Mouse (Mus musculus) liver, adult 2 months (tissue): ENCODE results near the gene Rnf25.

Experiments
- CTCF ChIP-seq: fragments of 200-500 bp; IDR thresholded peaks from 2 replicates; pipeline ENCODE4 v1.5.1; 2011; ENCODE audit warnings: low read depth, low read length, control low read depth
- POLR2A ChIP-seq: fragments of 200-500 bp; IDR thresholded peaks from 2 replicates; pipeline ENCODE4 v1.6.1; 2011; ENCODE audit warnings: low read length, control low read depth; ENCODE audit not compliant: insufficient read depth; ENCODE audit errors: extremely low read depth

GRCm38 (mm10) chr1:74565834-74566233 lies 35.4 kb downstream of the Rnf25 start:
- no peak for TF ChIP-seq POLR2A
- TF ChIP-seq CTCF, result no peak
